Comparison of ENCODE assay signal across 13 mouse cellular contexts in the genomic region with DNA sequence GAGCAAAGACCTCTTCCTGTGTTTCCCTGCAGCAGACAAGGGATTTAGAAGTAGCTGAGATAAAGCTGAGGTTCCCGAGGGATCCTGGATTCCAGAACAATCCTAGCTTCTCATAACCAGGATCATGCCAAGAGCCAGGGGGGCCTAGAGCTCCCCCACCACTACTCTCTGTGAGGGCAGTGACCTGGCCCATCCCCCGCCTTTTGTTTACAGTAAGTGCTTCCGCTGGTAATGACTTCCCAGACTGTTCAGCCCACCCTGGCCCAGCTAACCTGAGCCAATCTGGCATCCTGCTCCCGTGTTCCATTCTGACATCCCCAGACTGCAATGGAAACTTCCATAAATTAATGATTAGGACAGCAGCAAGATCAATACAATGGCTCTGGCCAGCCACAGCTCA.
DNase-seq lines count a peak whose midpoint lies in the region; ATAC-seq and TF ChIP-seq lines count a peak whose summit lies in the region.
"Had no signal": no experiment of that assay in that cellular context is flagged by ENCODE, and none has a peak within 500 bp of the region (broad histone marks: within the 10 kb centered on the region; RNA-seq: fewer than 3 reads in every experiment).

No protein-coding gene starts in this region.

- H3K27ac ChIP-seq in midbrain, embryonic 12.5 days (replicated peaks): peak overlapping the region; percentile 43
- no peak overlapping the region for H3K27ac ChIP-seq in midbrain, postnatal 0 days (ENCODE audit: low read depth, low read length)
- no peak overlapping the region for H3K27ac ChIP-seq in liver, embryonic 11.5 days (ENCODE audit: low read depth, low read length)
- H3K27ac ChIP-seq: limb, embryonic 15.5 days had no signal

- peaks cover 21% of the 10 kb centered on the region for H3K27me3 ChIP-seq in midbrain, embryonic 12.5 days
- H3K27me3 ChIP-seq in midbrain, postnatal 0 days (ENCODE audit: insufficient read depth, low read length): no peaks in the 10 kb centered on the region
- H3K27me3 ChIP-seq in liver, embryonic 11.5 days (replicated peaks; ENCODE audit: control insufficient read depth, insufficient read depth, low read length): peaks cover 6% of the 10 kb centered on the region; the same call in 1 of the 2 replicates

- no peaks in the 10 kb centered on the region for H3K9me3 ChIP-seq in midbrain, embryonic 12.5 days
- no peaks in the 10 kb centered on the region for H3K9me3 ChIP-seq in midbrain, postnatal 0 days (ENCODE audit: low read length)
- H3K9me3 ChIP-seq in liver, embryonic 11.5 days (ENCODE audit: control insufficient read depth, low read length): no peaks in the 10 kb centered on the region
- H3K9me3 ChIP-seq: limb, embryonic 15.5 days had no signal

- peak; percentile 24 for DNase-seq in embryo, embryonic 11 days
- no peak for DNase-seq in embryo, embryonic 10.5 days (ENCODE audit: low spot score)
- peak; percentile 54 for DNase-seq in kidney, postnatal 10 days
- no peak for DNase-seq in kidney, adult 18-20 months
- DNase-seq in midbrain, postnatal 0 days (ENCODE audit: low spot score): no peak
- peak; percentile 54 for DNase-seq in retina, embryonic 14.5 days (ENCODE audit: low spot score)
- DNase-seq in liver, embryonic 11.5 days (ENCODE audit: low spot score): no peak
- DNase-seq: layer of hippocampus, postnatal 36 days; lung, adult 2 months; right cerebral cortex, postnatal 25 days had no signal

- H3K4me1 ChIP-seq in midbrain, embryonic 12.5 days: peaks cover 39% of the 10 kb centered on the region
- peaks cover 19% of the 10 kb centered on the region; the same call in 1 of the 2 replicates for H3K4me1 ChIP-seq in midbrain, postnatal 0 days (ENCODE audit: insufficient read depth, low read length)
- 0 out of 2 replicates have a peak, but pooled peaks cover 8% of the 10 kb centered on the region for H3K4me1 ChIP-seq in liver, embryonic 11.5 days (replicated peaks; ENCODE audit: control insufficient read depth, insufficient read depth, low read length)

- no peak overlapping the region for H3K4me2 ChIP-seq in midbrain, embryonic 12.5 days (replicated peaks)
- no peak overlapping the region for H3K4me2 ChIP-seq in midbrain, postnatal 0 days (ENCODE audit: low read depth, low read length, poor library complexity, severe bottlenecking)
- no peak overlapping the region for H3K4me2 ChIP-seq in liver, embryonic 11.5 days
- H3K4me2 ChIP-seq: limb, embryonic 15.5 days had no signal

- no peaks in the 10 kb centered on the region for H3K36me3 ChIP-seq in midbrain, embryonic 12.5 days
- H3K36me3 ChIP-seq in midbrain, postnatal 0 days (ENCODE audit: insufficient read depth, low read length): no peaks in the 10 kb centered on the region
- H3K36me3 ChIP-seq in liver, embryonic 11.5 days (ENCODE audit: control insufficient read depth, insufficient read depth, low read length): no peaks in the 10 kb centered on the region
- H3K36me3 ChIP-seq: limb, embryonic 15.5 days had no signal

- no peak for TF ChIP-seq CTCF in midbrain, postnatal 0 days (IDR thresholded peaks at IDR 0.05)

- WGBS in midbrain, embryonic 12.5 days: 62% methylated on average over 4 of the region's 4 CpGs
- 52% methylated on average over 4 of the region's 4 CpGs for WGBS in midbrain, postnatal 0 days
- whole genome bisulfite sequencing in liver, embryonic 11.5 days: 29% methylated on average over 4 of the region's 4 CpGs

- ATAC-seq in midbrain, embryonic 12.5 days (ENCODE audit: low FRiP score, low read depth): no peak
- no peak for ATAC-seq in midbrain, postnatal 0 days (ENCODE audit: low FRiP score)
- no peak for ATAC-seq in liver, embryonic 11.5 days (replicated peaks; ENCODE audit: low FRiP score)

- H3K9ac ChIP-seq in midbrain, embryonic 12.5 days (replicated peaks): no peak overlapping the region
- no peak overlapping the region for H3K9ac ChIP-seq in midbrain, postnatal 0 days (replicated peaks; ENCODE audit: low read length, poor library complexity, severe bottlenecking)
- no peak overlapping the region for H3K9ac ChIP-seq in liver, embryonic 11.5 days (ENCODE audit: low read depth, low read length)
- H3K9ac ChIP-seq: limb, embryonic 15.5 days had no signal

- H3K4me3 ChIP-seq in midbrain, embryonic 12.5 days: no peak overlapping the region
- H3K4me3 ChIP-seq in midbrain, postnatal 0 days (ENCODE audit: low read depth, low read length): no peak overlapping the region
- H3K4me3 ChIP-seq in liver, embryonic 11.5 days (ENCODE audit: low read depth, low read length): no peak overlapping the region
- H3K4me3 ChIP-seq: limb, embryonic 15.5 days; megakaryocyte, embryonic 14.5 days had no signal

Comparison
In these comparisons a context has a peak if more than half of its experiments do, and no peak if none do; other contexts are left out.
1. DNase-seq: peak in embryo, embryonic 11 days (single experiment), kidney, postnatal 10 days (single experiment) and retina, embryonic 14.5 days (single experiment); none in embryo, embryonic 10.5 days (single experiment), kidney, adult 18-20 months (single experiment), midbrain, postnatal 0 days (single experiment) and liver, embryonic 11.5 days (single experiment).